Mouse (Mus musculus) erythroblast, adult 5-6 weeks (primary cell): ENCODE data around the gene Ngly1. TPM values are rescaled to one million over a fixed set of nuclear protein-coding genes. Genes with fewer than 3 reads are reported as not detected.

Experiments
- ATAC-seq: replicated peaks from 2 replicates; pipeline ENCODE4 v1.8.0; 2016; ENCODE audit warnings: moderate number of reproducible peaks, mild to moderate bottlenecking, moderate TSS enrichment, inconsistent platforms; ENCODE audit not compliant: poor library complexity, low FRiP score, severe bottlenecking
- total RNA-seq, 2 experiments: library from RNA; stranded (forward) in 1 of 2; stranded (reverse) in 1 of 2; fragments of 150-400 nt in 1 of 2; fragments of 200-764, 138-1000 nt in 1 of 2; gene quantifications; 2 replicates each; pipeline versions ENCODE4 v1.2.3 to v1.2.4; 2015 to 2017; ENCODE audit warnings: low replicate concordance in 2 of 2

Ngly1 gene
- total RNA-seq, 2 experiments from 2014 or later: 17.1 to 27.1 TPM

- no peak for ATAC-seq
These were observed 75.3 kb downstream of the Ngly1 start for GRCm38 (mm10) chr14:16324394-16324793.

GRCm38 (mm10) chr14:16325208-16325607, 76.1 kb downstream of the Ngly1 start:
- no peak for ATAC-seq

- ATAC-seq: no peak
These were observed 79.5 kb downstream of the Ngly1 start for GRCm38 (mm10) chr14:16328531-16328930.

GRCm38 (mm10) chr14:16328959-16329480, 79.9 kb downstream of the Ngly1 start:
- ATAC-seq: no peak

GRCm38 (mm10) chr14:16329756-16330155, 80.7 kb downstream of the Ngly1 start:
- ATAC-seq: no peak

GRCm38 (mm10) chr14:16334260-16334659, 85.2 kb downstream of the Ngly1 start:
- no peak for ATAC-seq

- ATAC-seq: no peak
These were observed 86.8 kb downstream of the Ngly1 start for GRCm38 (mm10) chr14:16335835-16336417.

GRCm38 (mm10) chr14:16347505-16347904, 98.4 kb downstream of the Ngly1 start:
- ATAC-seq: no peak

GRCm38 (mm10) chr14:16359704-16360103, 110.6 kb downstream of the Ngly1 start:
- ATAC-seq: no peak

Other genes with a start within 250 kb of the Ngly1 start
- 2.3 and 14.4 TPM in 2 replicates for gene Oxsm, start 528 bp downstream of the Ngly1 start, total RNA-seq (2015; ENCODE audit: low replicate concordance)
- gene Oxsm, start 528 bp downstream of the Ngly1 start, total RNA-seq (2017; ENCODE audit: low replicate concordance): 2.6 and 6.4 TPM in 2 replicates
- 41.8 and 57.5 TPM in 2 replicates for gene Top2b, start 115.9 kb downstream of the Ngly1 start, total RNA-seq (2015; ENCODE audit: low replicate concordance)
- 82.1 and 149 TPM in 2 replicates for gene Top2b, start 115.9 kb downstream of the Ngly1 start, total RNA-seq (2017; ENCODE audit: low replicate concordance)